Mouse (Mus musculus): Measurements from ENCODE around the gene Chst10. TPM values are rescaled to one million over a fixed set of nuclear protein-coding genes. Genes with fewer than 3 reads are reported as not detected.

Chst10 gene
- polyA plus RNA-seq, 1 experiment from 2014 or later: 0.24 TPM

DNA sequence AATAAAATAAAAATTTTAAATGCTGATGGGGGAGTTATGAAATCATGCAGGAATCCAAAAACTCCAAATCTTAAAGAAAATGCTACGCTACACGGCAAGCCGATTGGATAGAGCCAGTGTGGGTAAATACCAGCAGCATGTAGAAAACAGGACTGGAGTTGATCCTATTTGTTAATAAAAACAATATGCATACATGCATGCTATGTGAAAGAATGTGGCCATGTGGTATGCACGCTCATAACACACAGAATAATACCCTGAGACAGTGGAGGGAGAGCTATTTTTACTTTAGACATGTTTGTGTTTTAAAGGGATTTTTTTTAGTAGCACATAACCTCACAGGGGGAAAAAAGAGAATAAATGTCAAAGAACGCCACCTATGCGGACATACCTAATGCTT lies 9.2 kb downstream of the Chst10 start:
- no peak overlapping the region for H3K4me3 ChIP-seq (replicated peaks)
- no peaks in the 10 kb centered on the region for H3K4me1 ChIP-seq (replicated peaks)
- H3K4me2 ChIP-seq: no peak overlapping the region
- H3K36me3 ChIP-seq (replicated peaks): no peaks in the 10 kb centered on the region
- WGBS (ENCODE audit: insufficient replicate concordance): 74% methylated on average over 6 of the region's 6 CpGs
- H3K27ac ChIP-seq (replicated peaks): no peak overlapping the region
- H3K27me3 ChIP-seq: no peaks in the 10 kb centered on the region
- H3K9me3 ChIP-seq (replicated peaks): no peaks in the 10 kb centered on the region
- no peak for ATAC-seq (ENCODE audit: insufficient read depth)
- H3K9ac ChIP-seq: no peak overlapping the region

DNA sequence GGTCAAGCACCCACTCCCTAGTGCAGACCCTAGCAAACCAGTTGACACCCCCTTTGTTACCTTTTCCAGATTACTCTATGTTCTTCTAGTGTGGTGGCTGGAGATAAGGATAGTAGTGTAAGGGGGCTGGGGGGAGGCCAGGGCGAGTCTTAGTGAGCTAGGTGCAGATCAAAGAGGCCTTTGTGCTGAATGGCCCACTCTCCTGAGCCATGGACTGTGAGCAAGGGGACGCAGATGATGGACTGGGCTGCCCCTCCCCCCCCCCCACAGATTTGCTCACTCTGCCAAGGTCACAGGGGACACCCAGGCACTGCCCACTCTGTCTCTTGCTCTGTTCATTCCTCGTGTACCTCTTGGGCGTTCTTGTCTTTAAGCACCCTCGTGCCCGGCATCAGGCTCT lies 10.9 kb downstream of the Chst10 start:
- Histone ChIP-seq H3K9me3 (replicated peaks) (no peaks in the 10 kb centered on the region), H3K27me3 (no peaks in the 10 kb centered on the region), H3K36me3 (replicated peaks) (no peaks in the 10 kb centered on the region), H3K9ac (no peak overlapping the region), H3K4me2 (no peak overlapping the region), H3K4me1 (replicated peaks) (no peaks in the 10 kb centered on the region), H3K27ac (replicated peaks) (no peak overlapping the region), H3K4me3 (replicated peaks) (no peak overlapping the region)
- ATAC-seq (ENCODE audit: insufficient read depth): no peak
- WGBS (ENCODE audit: insufficient replicate concordance): 58% methylated on average over 4 of the region's 6 CpGs

DNA sequence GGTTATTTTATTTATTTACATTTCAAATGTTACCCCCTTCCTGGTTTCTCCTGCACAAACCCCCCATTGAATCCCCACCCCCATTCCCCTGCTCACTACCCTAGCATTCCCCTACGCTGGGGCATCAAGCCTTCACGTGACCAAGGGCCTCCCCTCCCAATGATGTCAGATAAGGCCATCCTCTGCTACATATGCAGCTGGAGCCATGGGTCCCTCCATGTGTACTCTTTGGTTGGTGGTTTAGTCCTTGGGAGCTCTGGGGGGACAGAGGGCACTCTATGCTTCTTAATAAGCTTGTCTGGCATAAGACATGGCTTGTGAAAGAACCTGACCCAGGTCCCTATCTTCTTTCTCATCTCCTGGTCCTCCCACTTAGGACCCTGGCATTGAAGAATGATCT lies 11.4 kb downstream of the Chst10 start:
- Histone ChIP-seq H3K4me1 (replicated peaks) (no peaks in the 10 kb centered on the region), H3K4me2 (no peak overlapping the region), H3K27ac (replicated peaks) (no peak overlapping the region), H3K4me3 (replicated peaks) (no peak overlapping the region), H3K9ac (no peak overlapping the region), H3K27me3 (no peaks in the 10 kb centered on the region), H3K36me3 (replicated peaks) (no peaks in the 10 kb centered on the region), H3K9me3 (replicated peaks) (no peaks in the 10 kb centered on the region)
- whole genome bisulfite sequencing (ENCODE audit: insufficient replicate concordance): 53% methylated on average over 2 of the region's 2 CpGs
- ATAC-seq (ENCODE audit: insufficient read depth): no peak

DNA sequence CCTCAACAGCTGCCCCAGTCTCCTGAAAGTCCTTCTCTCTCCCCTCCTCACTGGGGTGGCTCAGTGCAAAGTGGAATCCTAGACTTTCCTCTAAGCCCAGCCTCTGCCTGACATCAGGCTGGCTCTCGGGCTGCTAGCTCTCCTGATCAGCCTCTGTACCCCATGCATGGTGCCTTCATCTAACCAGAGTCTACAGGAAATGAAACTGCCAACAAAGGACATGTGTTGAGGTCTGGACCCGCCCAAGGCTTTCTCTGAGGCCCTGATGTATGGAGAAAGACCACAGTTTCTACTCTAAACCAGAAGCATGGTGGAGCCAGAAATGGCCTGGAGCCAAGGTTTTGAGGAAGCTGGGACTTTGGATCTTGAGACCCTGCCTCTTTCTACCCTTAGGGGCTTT lies 12.0 kb downstream of the Chst10 start:
- Histone ChIP-seq H3K4me2 (no peak overlapping the region), H3K9me3 (replicated peaks) (no peaks in the 10 kb centered on the region), H3K4me3 (replicated peaks) (no peak overlapping the region), H3K9ac (no peak overlapping the region), H3K4me1 (replicated peaks) (no peaks in the 10 kb centered on the region), H3K36me3 (replicated peaks) (no peaks in the 10 kb centered on the region), H3K27me3 (no peaks in the 10 kb centered on the region), H3K27ac (replicated peaks) (no peak overlapping the region)
- 28% methylated on average over 2 of the region's 2 CpGs for WGBS (ENCODE audit: insufficient replicate concordance)
- ATAC-seq (ENCODE audit: insufficient read depth): no peak

DNA sequence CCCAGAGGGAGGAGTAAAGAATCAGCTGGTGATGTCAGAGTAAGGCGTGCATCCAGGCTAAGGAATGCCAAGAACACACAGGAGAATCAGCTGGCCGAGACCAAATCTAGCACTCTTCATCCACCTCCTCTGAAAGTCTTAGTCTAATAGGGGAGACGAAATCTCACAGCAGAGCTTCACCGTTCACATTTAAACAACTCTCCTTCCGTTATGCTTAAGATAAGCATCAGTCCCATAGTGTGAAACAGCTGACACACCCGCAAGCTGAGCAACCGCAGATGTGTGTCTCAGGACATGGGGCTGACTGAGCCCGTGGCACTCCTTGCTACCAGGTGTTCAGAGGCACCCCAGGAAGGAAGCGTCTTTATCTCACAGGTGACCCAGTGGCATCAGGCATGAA lies 14.2 kb downstream of the Chst10 start:
- H3K4me1 ChIP-seq (replicated peaks): no peaks in the 10 kb centered on the region
- ATAC-seq (ENCODE audit: insufficient read depth): no peak
- no peak overlapping the region for H3K27ac ChIP-seq (replicated peaks)
- no peaks in the 10 kb centered on the region for H3K36me3 ChIP-seq (replicated peaks)
- WGBS (ENCODE audit: insufficient replicate concordance): 52% methylated on average over 9 of the region's 9 CpGs
- H3K9ac ChIP-seq: no peak overlapping the region
- H3K4me2 ChIP-seq: no peak overlapping the region
- no peak overlapping the region for H3K4me3 ChIP-seq (replicated peaks)
- H3K9me3 ChIP-seq (replicated peaks): no peaks in the 10 kb centered on the region
- no peaks in the 10 kb centered on the region for H3K27me3 ChIP-seq

DNA sequence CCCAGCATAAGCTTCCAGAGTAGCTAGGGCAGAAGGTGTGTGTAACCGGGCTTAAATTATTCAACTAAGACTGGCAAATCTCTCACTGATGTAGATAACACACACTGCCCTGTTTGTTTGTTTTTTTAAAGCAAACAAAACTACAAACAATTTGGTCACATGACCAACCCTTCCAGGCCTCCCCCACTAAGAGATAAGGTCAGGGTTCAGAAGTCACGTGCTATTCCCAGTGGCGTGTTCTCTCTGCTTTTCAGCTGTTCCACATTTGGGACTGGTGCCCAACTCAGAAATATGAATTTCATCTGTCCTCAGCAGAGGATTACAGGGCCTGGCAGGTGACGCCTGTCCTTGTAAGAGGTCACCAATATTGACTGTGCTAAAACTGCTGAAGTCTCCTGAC lies 15.2 kb downstream of the Chst10 start:
- Histone ChIP-seq H3K9me3 (replicated peaks) (no peaks in the 10 kb centered on the region), H3K4me1 (replicated peaks) (no peaks in the 10 kb centered on the region), H3K4me2 (no peak overlapping the region), H3K36me3 (replicated peaks) (no peaks in the 10 kb centered on the region), H3K27ac (replicated peaks) (no peak overlapping the region), H3K4me3 (replicated peaks) (no peak overlapping the region), H3K9ac (no peak overlapping the region), H3K27me3 (no peaks in the 10 kb centered on the region)
- no peak for ATAC-seq (ENCODE audit: insufficient read depth)
- WGBS (ENCODE audit: insufficient replicate concordance): 62% methylated on average over 4 of the region's 4 CpGs

DNA sequence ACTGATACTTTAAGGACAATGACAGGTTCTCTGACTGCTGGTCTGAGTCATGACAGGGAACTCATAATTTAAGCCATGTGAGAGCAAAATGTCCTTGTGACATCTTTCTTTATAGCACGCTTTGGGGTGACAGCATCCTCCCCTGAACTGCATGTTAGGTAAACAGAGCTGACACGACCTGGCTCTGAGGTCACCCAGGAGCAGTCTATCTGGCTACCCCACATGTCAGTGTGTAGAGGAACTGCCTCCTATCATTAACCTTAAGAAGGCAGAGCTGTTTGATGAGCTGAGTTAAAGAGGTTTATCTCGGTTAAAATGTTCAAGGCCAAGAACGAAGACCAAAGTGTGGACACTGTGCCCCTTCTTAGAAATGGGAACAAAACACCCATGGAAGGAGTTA lies 16.6 kb downstream of the Chst10 start:
- Histone ChIP-seq H3K27ac (replicated peaks) (no peak overlapping the region), H3K36me3 (replicated peaks) (no peaks in the 10 kb centered on the region), H3K9ac (no peak overlapping the region), H3K4me1 (replicated peaks) (no peaks in the 10 kb centered on the region), H3K9me3 (replicated peaks) (no peaks in the 10 kb centered on the region), H3K4me2 (no peak overlapping the region), H3K4me3 (replicated peaks) (no peak overlapping the region), H3K27me3 (no peaks in the 10 kb centered on the region)
- ATAC-seq (ENCODE audit: insufficient read depth): no peak
- 44% methylated on average over 4 of the region's 4 CpGs for WGBS (ENCODE audit: insufficient replicate concordance)

DNA sequence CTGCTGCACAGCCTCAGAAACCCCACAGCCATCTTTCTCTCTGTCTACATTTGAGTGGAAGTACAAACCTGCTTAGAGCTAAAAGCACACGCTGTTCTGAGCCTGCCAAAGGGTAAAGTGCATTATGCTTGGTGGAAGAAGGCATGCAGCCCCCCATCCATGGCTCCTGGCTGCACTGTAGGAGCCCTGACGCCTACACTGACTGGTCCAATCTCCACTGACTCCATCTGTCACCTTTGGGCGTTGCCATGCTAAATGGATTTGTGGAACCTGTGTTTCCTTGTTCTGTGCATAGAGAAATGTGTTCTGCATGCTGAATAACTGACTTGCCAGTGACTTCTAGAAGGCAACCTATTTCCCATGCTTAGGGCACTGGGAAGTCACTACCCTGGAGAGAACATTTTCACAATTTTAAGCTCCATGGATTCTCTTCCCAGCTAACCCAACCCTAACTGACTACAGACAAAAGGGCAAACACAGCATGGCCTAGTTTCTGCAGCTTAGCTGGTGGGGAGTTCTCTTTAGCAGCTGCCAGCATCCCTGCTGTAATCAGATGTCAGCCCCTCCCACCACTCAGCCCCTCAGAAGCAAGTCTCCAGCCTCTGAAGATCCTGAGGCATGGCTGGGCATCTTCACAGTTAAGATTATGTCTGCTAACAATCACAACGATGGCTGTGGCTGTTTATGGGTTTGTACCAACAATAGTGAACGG lies 21.1 kb downstream of the Chst10 start:
- Histone ChIP-seq H3K27ac (replicated peaks) (no peak overlapping the region), H3K9me3 (replicated peaks) (no peaks in the 10 kb centered on the region), H3K27me3 (no peaks in the 10 kb centered on the region), H3K4me1 (replicated peaks) (no peaks in the 10 kb centered on the region), H3K4me2 (no peak overlapping the region), H3K9ac (no peak overlapping the region), H3K36me3 (replicated peaks) (no peaks in the 10 kb centered on the region), H3K4me3 (replicated peaks) (no peak overlapping the region)
- 32% methylated on average over 5 of the region's 5 CpGs for WGBS (ENCODE audit: insufficient replicate concordance)
- no peak for ATAC-seq (ENCODE audit: insufficient read depth)

DNA sequence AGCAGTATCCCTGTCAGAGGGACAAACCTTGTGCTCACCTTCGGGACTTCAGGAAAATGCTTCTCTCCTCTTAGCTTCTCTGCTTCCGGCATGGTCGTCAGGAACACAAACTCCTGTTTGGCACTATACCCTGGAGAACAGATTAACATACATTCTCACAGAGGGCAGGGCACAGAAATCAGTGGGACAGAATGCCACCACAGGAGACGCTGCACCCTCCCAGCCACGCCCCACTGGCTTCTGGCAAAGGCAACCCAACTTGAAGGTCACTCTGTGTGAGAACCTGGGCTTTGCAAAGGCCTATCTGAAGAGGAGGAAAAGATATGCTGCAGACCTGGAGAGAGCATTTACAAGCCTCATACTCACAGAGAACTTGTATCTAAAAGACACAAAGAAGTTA lies 24.1 kb downstream of the Chst10 start:
- no peak for ATAC-seq (ENCODE audit: insufficient read depth)
- 63% methylated on average over 5 of the region's 5 CpGs for WGBS (ENCODE audit: insufficient replicate concordance)
- Histone ChIP-seq H3K36me3 (replicated peaks) (no peaks in the 10 kb centered on the region), H3K27me3 (no peaks in the 10 kb centered on the region), H3K4me3 (replicated peaks) (no peak overlapping the region), H3K4me2 (no peak overlapping the region), H3K27ac (replicated peaks) (no peak overlapping the region), H3K9ac (no peak overlapping the region), H3K4me1 (replicated peaks) (no peaks in the 10 kb centered on the region), H3K9me3 (replicated peaks) (no peaks in the 10 kb centered on the region)

DNA sequence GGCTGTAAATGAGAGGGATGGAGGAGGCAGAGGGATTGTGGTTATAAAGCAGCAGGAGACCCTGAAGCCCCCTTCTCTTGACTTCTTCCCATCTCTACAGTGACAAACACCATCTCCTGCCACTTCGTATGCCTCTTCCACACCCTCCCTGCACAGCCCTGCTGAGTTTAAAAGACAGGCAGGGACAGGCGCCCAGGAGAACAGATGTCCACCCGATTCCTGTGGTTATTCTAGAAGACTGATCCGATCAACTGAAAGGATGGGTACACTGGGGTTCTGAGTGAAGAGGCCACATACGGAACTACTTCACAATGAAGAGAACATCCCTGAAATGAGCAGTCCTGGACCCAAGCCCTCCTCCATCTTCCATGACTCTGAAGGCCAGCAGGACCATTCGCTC lies 26.1 kb downstream of the Chst10 start:
- ATAC-seq (ENCODE audit: insufficient read depth): no peak
- Histone ChIP-seq H3K27ac (replicated peaks) (no peak overlapping the region), H3K27me3 (no peaks in the 10 kb centered on the region), H3K9ac (no peak overlapping the region), H3K4me1 (replicated peaks) (no peaks in the 10 kb centered on the region), H3K9me3 (replicated peaks) (no peaks in the 10 kb centered on the region), H3K4me2 (no peak overlapping the region), H3K4me3 (replicated peaks) (no peak overlapping the region), H3K36me3 (replicated peaks) (no peaks in the 10 kb centered on the region)
- WGBS (ENCODE audit: insufficient replicate concordance): 81% methylated on average over 6 of the region's 6 CpGs

DNA sequence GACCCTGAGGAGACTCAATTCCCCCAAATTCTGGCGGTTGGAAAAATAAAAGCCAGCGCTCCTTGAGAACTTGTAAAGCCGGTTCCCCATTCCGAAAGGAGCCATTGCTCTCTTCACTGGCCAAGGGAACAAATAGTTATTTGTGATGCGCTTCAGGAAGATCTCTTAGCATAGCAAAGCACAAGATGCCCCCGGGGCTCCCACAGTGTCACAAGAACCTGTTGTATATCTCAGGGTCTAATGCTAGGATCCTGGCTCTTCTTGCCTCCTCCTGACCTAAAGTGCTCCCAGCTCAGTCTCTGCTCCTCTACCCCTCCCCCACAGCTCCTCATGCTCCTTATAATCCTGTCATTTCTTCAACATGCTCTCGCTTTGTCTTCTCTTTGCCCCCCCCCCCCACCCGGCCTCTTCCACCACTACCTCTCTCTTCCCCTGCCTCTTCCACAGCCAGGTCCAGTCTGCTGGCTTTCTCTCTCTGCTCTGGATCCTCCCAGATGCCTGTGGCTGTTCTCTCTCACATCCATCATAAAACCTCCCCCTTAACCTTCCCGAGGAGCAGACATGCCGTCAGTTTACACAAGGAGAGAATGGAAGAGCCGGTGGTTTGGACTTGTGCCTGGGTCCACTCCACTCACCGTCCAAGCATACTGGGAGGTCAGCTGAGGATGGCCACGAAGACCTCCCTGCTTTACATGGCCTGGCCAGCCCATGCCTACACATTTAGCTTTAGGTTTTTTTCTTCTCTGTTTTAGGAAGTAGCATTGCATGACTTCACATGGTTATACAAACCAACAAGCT lies 28.4 kb downstream of the Chst10 start:
- H3K27ac ChIP-seq (replicated peaks): no peak overlapping the region
- no peak for ATAC-seq (ENCODE audit: insufficient read depth)
- WGBS (ENCODE audit: insufficient replicate concordance): 44% methylated on average over 13 of the region's 13 CpGs
- H3K36me3 ChIP-seq (replicated peaks): no peaks in the 10 kb centered on the region
- H3K4me3 ChIP-seq (replicated peaks): no peak overlapping the region
- H3K9ac ChIP-seq: no peak overlapping the region
- H3K9me3 ChIP-seq (replicated peaks): no peaks in the 10 kb centered on the region
- H3K27me3 ChIP-seq: no peaks in the 10 kb centered on the region
- no peak overlapping the region for H3K4me2 ChIP-seq
- H3K4me1 ChIP-seq (replicated peaks): no peaks in the 10 kb centered on the region
